Mouse (Mus musculus) cerebellum, postnatal 4 days (tissue): Measurements from ENCODE around the gene Gm4969.

Experiments used
- DNase-seq, 2 experiments: peaks; one replicate each; pipeline ENCODE4 v3.0.0; 2022; ENCODE audit warnings: low spot score in 2 of 2, mixed read lengths in 1 of 2

Gene Gm4969

GRCm38 (mm10) chr7:19136673-19137334 lies 18.6 kb upstream of the Gm4969 start:
- DNase-seq: no peak

DNA sequence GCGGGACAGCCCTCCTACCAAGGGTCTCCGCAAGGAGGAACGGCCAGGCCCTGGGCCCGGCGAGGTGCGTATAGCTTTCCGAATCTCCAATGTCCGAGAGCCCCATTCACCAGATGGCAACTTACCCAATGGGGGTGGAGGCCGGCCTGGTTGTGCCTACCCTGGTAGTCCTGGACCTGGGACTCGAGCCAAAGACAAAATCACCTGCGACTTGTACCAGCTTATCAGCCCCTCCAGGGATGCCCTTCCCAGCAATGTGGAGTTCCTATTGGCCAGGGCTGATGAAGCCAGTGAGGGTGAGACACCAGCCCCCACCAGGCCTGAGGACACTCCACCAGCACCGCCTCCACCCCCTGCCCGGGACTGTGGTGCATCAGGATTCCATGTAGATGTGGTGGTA lies 18.0 kb upstream of the Gm4969 start:
- DNase-seq: no peak

DNA sequence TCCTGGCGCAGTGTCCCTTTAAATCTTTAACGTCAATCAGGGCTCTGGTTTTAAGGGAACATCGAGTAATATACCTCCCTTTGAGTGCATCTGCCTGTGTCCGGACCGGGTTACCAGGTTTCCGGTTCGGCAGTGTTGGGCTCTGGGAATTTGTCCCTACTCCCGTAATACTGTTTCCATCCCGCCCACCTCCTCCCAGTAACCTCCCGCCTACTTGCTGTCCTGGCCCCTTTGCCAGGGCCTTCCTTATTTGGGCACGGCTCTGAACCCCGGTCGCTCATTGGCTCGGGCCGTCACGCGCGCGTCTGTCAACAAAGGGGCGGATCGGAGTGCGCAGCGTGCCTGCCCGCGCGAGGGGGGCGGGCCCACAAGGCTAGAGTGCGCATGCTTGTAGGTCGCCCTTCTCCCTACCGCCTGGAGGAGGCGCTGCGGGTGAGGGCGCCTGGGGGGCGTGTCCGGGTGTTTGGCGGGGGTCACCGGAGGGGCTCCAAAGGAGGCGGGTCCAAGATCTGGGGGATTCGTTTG lies 13.2 kb upstream of the Gm4969 start:
- DNase-seq: peak; percentile 91 to 96

DNA sequence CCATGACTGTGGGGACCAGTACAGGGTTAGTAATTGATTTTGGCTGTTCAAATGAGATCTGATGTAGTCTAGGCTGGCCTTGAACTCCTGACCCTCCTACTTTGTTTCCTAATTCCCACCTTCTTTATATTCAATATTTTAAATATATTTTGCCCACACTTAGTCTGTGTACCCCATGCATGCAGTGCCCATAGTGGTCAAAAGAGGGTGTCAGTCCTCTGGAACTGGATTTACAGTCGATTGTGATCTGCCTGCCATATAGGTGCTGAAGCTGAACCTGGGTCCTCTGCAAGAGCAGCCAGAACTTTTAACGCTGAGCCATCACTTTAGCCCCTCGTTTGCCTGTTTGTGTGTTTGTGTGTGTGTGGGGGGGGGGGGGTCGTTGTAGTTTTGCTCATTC lies 12.5 kb upstream of the Gm4969 start:
- peak in 1 of 2 experiments; percentile 29 for DNase-seq

GRCm38 (mm10) chr7:19129396-19129795 lies 11.2 kb upstream of the Gm4969 start:
- DNase-seq: no peak

DNA sequence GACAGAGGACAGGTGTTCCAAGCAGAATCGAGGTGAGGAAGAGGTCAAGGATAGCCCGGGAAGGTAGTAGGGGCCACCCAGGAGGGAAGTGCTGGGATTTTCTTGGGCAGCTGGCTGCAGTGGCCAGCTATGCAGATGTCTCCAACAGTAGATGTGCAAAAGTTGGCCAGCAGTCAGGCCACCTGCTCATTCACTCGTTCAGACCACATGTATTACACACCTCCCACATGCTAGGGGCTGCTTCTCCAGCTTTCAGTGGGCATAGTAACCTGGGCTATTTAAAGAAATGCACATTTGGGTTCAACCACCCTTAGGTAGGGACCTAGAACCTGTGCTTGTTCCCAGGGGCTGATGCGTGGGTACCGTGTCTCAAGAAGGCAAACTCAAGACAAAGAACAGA lies 9.6 kb upstream of the Gm4969 start:
- no peak for DNase-seq

- no peak for DNase-seq
Observed at GRCm38 (mm10) chr7:19124713-19125112, 6.5 kb upstream of the Gm4969 start.

DNA sequence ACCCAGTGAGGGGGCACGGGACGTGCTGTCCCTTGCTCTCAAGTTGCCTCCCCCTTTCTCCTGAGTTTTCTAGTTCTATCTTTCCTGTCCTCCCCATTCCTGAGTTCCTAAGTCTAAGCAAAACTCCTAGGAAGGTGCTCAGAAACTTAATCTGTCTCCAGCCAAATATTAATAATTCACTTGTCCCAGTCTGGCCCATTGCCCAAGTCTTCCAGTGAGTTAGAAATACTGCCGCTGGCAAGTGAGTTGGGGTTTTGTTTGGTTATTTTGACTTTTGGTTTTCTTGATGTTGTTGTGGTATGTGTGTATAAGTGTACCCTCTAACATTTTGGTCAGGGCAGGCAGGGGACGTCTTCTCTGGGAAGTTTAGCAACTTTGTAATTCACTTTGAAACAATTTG lies 3.5 kb upstream of the Gm4969 start:
- no peak for DNase-seq

GRCm38 (mm10) chr7:19119631-19120429 lies 1.7 kb upstream of the Gm4969 start, which contains the start of gene Fbxo46:
Gene Fbxo46, plus strand, starts transcription at chr7:19119859.
- DNase-seq: peak; percentile 75 to 82

DNA sequence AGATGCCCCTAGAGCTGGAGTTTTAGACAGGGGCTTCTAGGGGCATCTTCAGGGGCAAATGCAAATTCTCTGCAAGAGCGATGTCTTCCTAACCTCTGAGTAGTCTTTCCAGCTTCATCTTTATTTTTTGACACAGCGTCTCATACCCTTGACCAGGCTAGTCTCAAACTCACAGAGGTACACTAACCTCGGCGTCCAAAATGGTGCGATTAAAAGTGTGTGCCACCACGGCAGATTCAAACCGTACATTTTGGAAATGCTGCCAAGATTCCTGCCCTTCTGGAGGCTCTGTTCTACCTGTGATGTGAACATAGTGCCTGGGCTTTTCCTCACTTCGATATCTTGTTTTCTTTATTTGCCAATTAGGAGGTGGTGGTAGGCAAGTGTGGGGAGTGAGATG lies 915 bp upstream of the Gm4969 start:
- DNase-seq: no peak

GRCm38 (mm10) chr7:19109565-19109964 lies 8.6 kb downstream of the Gm4969 start:
- DNase-seq: no peak

- DNase-seq: no peak
Observed at GRCm38 (mm10) chr7:19107436-19107835, 10.7 kb downstream of the Gm4969 start.

- no peak for DNase-seq
Observed at GRCm38 (mm10) chr7:19104486-19104885, 13.7 kb downstream of the Gm4969 start.

- no peak for DNase-seq
Observed at GRCm38 (mm10) chr7:19103741-19104140, 14.4 kb downstream of the Gm4969 start.

DNA sequence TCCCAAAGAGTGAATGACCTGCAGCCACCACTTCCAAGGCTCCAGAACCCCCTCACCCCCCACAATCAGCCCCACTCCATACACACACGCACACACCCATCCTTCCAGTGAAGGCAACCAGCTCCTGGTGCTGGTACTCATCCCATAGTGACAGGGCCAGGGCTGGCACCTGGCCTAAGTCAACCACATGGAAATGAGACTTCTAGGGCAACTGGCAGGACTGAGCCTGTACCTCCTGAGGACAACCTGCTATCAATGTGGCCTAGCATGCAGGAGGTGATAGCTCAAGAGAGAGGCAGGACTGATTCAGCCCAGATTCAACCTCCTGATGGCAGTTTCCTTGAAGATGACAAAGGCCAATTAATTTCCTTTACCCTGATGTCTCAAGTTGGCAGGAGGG lies 17.9 kb downstream of the Gm4969 start:
- DNase-seq: no peak

DNA sequence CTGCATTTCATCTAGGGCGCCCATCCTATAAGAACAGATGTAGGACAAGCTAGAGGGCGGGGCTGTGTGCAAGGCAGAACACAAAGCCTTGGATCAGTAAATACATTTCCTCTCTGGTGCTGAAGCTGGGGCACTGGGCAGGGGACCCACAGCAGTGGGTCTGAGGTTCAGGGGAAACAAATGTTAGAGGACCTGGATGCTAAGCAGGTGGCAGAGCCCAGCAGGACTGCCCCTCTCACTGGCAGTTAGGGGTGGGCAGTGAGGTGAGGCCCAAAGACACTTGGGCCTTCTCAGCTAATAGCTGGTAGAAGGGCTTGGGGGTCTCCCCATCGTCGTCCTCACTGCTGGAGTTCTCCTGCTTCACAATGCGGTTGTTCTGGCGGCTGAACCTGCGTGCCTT lies 19.4 kb downstream of the Gm4969 start:
- no peak for DNase-seq

- no peak for DNase-seq
Observed at GRCm38 (mm10) chr7:19097863-19098262, 20.3 kb downstream of the Gm4969 start.

DNA sequence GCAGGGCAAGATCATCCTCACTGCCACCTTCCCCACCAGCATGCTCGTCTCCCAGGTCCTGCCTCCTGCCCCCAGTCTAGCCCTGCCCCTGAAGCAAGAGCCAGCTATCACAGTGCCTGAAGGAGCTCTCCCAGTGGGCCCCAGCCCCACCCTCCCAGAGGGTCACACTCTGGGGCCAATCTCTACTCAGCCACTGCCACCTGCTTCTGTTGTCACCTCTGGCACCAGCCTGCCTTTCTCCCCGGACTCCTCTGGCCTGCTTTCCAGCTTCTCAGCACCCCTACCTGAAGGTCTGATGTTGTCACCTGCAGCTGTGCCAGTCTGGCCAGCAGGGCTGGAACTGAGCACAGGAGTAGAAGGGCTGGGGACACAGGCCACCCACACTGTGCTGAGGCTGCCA lies 21.0 kb downstream of the Gm4969 start:
- DNase-seq: no peak

DNA sequence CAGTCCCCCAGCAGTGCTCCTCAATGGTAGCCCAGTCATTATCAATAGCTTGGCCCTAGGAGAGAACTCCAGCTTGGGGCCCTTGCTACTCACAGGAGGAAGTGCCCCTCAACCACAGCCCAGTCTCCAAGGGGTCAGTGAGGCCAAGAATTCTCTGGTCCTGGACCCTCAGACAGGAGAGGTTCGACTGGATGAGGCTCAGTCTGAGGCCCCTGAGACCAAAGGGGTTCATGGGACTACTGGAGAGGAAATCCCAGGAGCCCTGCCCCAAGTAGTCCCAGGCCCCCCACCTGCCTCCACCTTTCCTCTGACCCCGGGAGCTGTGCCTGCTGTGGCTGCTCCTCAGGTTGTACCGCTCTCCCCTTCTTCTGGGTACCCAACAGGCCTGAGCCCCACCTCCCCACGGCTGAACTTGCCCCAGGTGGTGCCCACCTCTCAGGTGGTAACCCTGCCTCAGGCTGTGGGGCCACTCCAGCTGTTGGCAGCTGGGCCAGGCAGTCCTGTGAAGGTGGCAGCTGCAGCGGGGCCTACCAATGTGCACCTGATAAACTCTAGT lies 21.7 kb downstream of the Gm4969 start:
- no peak for DNase-seq

DNA sequence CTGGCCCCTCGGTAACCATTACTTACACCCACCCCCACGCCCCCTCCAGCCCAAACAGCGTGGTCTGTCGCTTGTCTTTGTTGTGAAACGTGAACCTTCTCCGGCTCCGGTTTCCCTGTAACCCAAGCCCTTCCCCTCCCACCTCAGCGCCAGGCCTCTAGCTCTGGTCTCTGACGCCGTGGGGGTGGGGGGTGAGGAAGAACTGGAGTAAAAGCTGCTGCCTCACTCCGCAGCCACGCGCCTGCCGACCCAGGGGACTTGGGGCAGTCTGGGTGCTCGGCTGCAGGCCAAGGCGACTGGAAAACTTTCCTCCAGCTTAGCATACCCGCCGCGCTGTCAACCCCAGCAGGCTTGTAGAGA lies 22.4 kb downstream of the Gm4969 start:
- peak in 1 of 2 experiments; percentile 31 for DNase-seq

DNA sequence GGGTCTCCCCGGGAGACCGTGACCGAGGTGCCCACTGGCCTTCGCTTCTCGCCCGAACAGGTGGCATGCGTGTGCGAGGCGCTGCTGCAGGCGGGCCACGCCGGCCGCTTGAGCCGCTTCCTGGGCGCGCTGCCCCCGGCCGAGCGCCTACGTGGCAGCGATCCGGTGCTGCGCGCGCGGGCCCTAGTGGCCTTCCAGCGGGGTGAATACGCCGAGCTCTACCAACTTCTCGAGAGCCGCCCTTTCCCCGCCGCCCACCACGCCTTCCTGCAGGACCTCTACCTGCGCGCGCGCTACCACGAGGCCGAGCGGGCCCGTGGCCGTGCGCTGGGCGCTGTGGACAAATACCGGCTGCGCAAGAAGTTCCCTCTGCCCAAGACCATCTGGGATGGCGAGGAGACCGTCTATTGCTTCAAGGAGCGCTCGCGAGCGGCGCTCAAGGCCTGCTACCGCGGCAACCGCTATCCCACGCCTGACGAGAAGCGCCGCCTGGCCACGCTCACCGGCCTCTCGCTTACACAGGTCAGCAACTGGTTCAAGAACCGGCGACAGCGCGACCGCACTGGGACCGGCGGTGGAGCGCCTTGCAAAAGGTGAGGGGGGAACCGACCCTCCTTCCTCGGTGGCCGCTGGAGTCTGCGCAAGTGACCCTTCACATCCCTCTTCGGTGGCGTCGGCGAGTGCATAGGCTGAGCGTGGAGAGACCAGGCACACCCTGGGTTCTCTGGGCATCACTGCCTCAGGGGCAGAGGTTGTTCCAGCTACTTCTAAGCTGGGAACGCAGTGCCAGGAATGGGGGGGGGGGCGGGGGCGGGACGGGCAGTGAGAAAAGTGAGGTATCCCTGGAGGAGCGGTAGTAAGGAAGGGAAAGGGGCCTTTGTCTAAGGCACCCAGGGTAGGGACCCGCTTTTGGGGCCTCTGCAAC lies 23.1 kb downstream of the Gm4969 start:
- DNase-seq: peak in 1 of 2 experiments; percentile 47

GRCm38 (mm10) chr7:19094471-19094825 lies 23.7 kb downstream of the Gm4969 start, which contains the start of gene Six5:
Gene Six5, plus strand, starts transcription at chr7:19094594.
- DNase-seq: peak in 1 of 2 experiments; percentile 44
